Mouse (Mus musculus) stomach, postnatal 0 days (tissue): Measurements from ENCODE around the gene Bgn. TPM values are rescaled to one million over a fixed set of nuclear protein-coding genes. Genes with fewer than 3 reads are reported as not detected.

Source experiments
- ATAC-seq: fragments of 200-750 bp; cut with Nextera tagmentation; 2 replicates; pipeline ENCODE4 v1.8.0; 2017; ENCODE audit not compliant: low FRiP score, low TSS enrichment
- DNase-seq: peaks from one replicate; pipeline ENCODE4 v3.0.0-alpha.2; 2016; ENCODE audit warnings: low spot score
- H3K27ac ChIP-seq: fragments of 300-500 bp; sonication (generic); replicated peaks from 2 replicates; pipeline ENCODE4 v1.5.1; 2014; ENCODE audit warnings: mild to moderate bottlenecking, control low read depth
- H3K27me3 ChIP-seq: fragments of 300-500 bp; sonication (generic); 2 replicates; pipeline ENCODE4 v1.6.1; 2014; ENCODE audit warnings: low read length; ENCODE audit not compliant: control insufficient read depth, insufficient read depth
- H3K36me3 ChIP-seq: fragments of 300-500 bp; sonication (generic); 2 replicates; pipeline ENCODE4 v1.6.1; 2014; ENCODE audit warnings: low read length, mixed read lengths; ENCODE audit not compliant: control insufficient read depth, insufficient read depth
- H3K4me1 ChIP-seq: fragments of 300-500 bp; sonication (generic); replicated peaks from 2 replicates; pipeline ENCODE4 v1.6.1; 2014; ENCODE audit warnings: antibody characterized with exemption; ENCODE audit not compliant: control insufficient read depth, insufficient read depth
- H3K4me2 ChIP-seq: fragments of 300-500 bp; sonication (generic); replicated peaks from 2 replicates; pipeline ENCODE4 v1.6.1; 2014; ENCODE audit warnings: low read depth, mild to moderate bottlenecking, control low read depth, moderate library complexity
- H3K4me3 ChIP-seq: fragments of 300-500 bp; sonication (generic); 2 replicates; pipeline ENCODE4 v1.5.1; 2014; ENCODE audit warnings: low read depth, low read length, control low read depth
- H3K9ac ChIP-seq: fragments of 300-500 bp; sonication (generic); 2 replicates; pipeline ENCODE4 v1.6.1; 2014; ENCODE audit warnings: mild to moderate bottlenecking, low read length, control low read depth, mixed read lengths
- H3K9me3 ChIP-seq: fragments of 300-500 bp; sonication (generic); 2 replicates; pipeline ENCODE4 v1.6.1; 2016; ENCODE audit warnings: low read length; ENCODE audit not compliant: control insufficient read depth
- CTCF ChIP-seq: IDR thresholded peaks from 2 replicates; pipeline ENCODE4 v1.5.1; 2016; ENCODE audit warnings: antibody characterized with exemption, low read depth, mild to moderate bottlenecking, moderate library complexity
- EP300 ChIP-seq: optimal IDR thresholded peaks from 2 replicates; pipeline ENCODE3; 2016; ENCODE audit warnings: antibody characterized with exemption
- WGBS: fragments of 180-500 bp; shearing (Covaris S2); extraction: QIAGEN DNeasy Blood & Tissue Kit; methylation state at CpG from one replicate; pipeline ENCODE4 v1.1.7; 2014; 5-methylcytosine and 5-hydroxymethylcytosine counted together
- polyA plus RNA-seq: library from polyadenylated mRNA; unstranded; fragments of >200 nt; fragmentation: Nextera tagmentation; extraction: Ambion mirVana; gene quantifications from 2 replicates; pipeline ENCODE4 v1.2.1, GENCODE M21; 2015

Bgn gene
- polyA plus RNA-seq, 1 experiment from 2014 or later: 88.0 TPM

DNA sequence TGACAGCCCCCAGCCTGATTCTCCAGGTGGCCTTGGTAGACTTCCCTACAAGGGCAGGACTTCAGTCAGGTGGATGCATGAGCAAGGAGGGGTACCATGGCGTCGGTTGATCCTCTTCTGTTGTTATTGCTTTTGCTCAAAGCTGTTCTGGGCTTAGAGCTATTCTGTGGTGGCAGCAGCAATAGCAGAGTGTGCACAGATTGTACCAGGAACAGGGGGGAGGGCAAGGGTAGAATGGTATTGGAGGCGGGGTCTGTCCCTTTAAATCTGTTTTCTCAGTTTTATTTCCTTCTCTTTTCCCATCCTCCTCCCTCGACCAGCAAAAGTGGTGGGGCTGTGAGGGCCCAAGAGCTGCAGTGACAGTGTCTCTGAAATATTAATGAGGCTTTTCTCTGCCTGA, 33.2 kb downstream of the Bgn start:
- no peaks in the 10 kb centered on the region for H3K27me3 ChIP-seq
- H3K4me3 ChIP-seq: no peak overlapping the region
- no peaks in the 10 kb centered on the region for H3K36me3 ChIP-seq
- DNase-seq (no peak), ATAC-seq (no peak)
- no peak overlapping the region for H3K4me2 ChIP-seq
- TF ChIP-seq EP300: no peak
- no peak for TF ChIP-seq CTCF
- no peak overlapping the region for H3K27ac ChIP-seq
- H3K9me3 ChIP-seq: no peaks in the 10 kb centered on the region
- WGBS: 66% methylated on average over 4 of the region's 4 CpGs
- no peaks in the 10 kb centered on the region for H3K4me1 ChIP-seq
- H3K9ac ChIP-seq: no peak overlapping the region

DNA sequence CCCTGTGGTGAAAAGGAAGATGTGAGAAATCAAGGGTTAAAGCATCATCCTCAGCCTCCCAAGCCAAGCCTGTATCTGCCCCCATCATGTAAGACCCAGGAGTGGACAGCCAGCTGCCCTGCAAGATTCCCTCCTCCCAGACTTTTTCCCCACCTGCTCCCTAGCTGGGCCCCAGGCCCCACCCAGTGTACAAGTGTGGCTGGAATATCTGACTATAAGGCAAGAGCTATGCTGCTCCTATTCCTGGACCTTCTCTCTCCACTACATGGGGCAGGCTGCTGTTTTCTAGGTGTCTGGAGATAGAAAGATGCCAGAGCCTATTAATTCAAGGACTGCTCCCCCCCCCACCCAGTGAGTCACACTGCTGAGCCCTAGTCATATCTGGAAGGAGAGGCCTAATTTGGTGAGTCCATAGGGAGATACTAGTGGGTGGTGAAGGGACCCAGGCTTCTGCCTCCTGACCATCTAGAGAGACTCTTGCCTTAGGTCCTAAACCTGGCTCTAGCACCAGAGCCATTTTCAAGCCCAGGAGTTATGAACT, 33.7 kb downstream of the Bgn start:
- DNase-seq: no peak
- no peaks in the 10 kb centered on the region for H3K9me3 ChIP-seq
- H3K4me3 ChIP-seq: no peak overlapping the region
- no peaks in the 10 kb centered on the region for H3K27me3 ChIP-seq
- no peak overlapping the region for H3K27ac ChIP-seq
- ATAC-seq: no peak
- H3K9ac ChIP-seq: no peak overlapping the region
- H3K4me2 ChIP-seq: no peak overlapping the region
- H3K36me3 ChIP-seq: no peaks in the 10 kb centered on the region
- no peaks in the 10 kb centered on the region for H3K4me1 ChIP-seq
- TF ChIP-seq EP300 (no peak), CTCF (no peak)

DNA sequence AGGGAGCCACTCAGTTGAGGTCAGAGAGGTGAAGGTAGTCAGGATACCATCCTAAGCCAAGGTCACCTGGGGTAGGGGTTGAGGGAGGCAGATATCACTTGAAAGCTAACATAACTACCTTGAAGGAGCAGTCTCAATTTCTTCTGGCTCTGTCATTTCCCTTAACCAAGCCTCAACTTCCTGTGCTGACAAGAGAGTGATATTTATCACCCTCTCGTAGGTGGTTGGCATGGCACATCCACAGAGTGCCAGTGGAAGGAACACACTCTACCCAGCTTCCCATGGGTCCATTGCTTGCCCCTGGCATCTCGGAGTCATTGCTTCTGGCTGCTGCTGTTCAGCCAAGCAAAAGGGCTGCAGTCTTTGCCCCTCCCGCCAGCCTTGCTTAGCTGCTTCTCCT, 37.3 kb downstream of the Bgn start:
- no peaks in the 10 kb centered on the region for H3K36me3 ChIP-seq
- 77% methylated on average over 3 of the region's 3 CpGs for WGBS
- DNase-seq (no peak), ATAC-seq (no peak)
- H3K27ac ChIP-seq: no peak overlapping the region
- no peak overlapping the region for H3K9ac ChIP-seq
- TF ChIP-seq CTCF (no peak), EP300 (no peak)
- H3K4me3 ChIP-seq: no peak overlapping the region
- no peaks in the 10 kb centered on the region for H3K9me3 ChIP-seq
- no peaks in the 10 kb centered on the region for H3K27me3 ChIP-seq
- H3K4me1 ChIP-seq: no peaks in the 10 kb centered on the region
- no peak overlapping the region for H3K4me2 ChIP-seq

DNA sequence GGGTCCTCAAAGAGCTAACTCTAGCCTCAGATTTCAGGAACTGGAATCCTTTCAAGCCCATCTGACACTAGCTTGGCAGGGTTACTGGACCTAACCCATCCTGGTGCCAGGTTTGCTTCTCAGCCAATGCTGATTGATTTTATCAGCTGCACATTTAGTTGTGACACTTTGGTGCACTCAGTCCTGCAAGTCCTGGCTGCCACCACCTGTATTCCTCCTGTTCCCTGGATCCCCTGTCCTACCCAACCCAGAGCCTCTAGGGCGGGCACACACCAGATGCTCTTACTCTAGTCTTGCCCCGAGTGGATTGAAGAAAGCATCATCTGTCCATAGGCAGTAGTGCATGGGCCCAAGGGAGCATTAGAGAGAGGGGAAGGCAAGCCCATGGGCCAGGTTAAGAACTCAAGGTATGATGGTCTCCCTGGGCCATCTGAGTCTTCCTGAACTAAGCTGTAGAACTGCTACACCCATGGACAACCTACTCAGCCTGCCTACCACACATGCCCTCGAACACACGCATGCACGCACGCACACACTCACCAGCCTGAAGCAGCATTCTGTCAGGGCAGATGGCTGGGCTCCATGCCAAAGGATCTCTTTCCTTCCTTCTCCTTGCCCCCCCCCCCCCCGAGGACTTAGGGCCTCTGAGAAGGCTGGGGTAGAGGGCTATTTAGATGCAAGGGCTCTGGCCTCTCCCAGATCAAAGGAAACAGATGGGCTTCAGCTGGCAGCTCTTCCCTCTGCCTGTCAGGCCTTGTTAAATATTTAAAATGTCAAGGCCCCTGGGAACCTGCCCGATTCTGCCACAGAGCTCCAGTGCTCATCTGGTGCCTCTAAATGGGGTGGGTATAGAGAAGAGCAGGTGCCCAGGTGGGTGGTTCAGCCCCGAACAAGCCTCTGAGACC, 41.2 kb downstream of the Bgn start:
- DNase-seq (no peak), ATAC-seq (peak; percentile 49; the same call in 1 of the 2 replicates)
- 56% methylated on average over 7 of the region's 9 CpGs for WGBS

DNA sequence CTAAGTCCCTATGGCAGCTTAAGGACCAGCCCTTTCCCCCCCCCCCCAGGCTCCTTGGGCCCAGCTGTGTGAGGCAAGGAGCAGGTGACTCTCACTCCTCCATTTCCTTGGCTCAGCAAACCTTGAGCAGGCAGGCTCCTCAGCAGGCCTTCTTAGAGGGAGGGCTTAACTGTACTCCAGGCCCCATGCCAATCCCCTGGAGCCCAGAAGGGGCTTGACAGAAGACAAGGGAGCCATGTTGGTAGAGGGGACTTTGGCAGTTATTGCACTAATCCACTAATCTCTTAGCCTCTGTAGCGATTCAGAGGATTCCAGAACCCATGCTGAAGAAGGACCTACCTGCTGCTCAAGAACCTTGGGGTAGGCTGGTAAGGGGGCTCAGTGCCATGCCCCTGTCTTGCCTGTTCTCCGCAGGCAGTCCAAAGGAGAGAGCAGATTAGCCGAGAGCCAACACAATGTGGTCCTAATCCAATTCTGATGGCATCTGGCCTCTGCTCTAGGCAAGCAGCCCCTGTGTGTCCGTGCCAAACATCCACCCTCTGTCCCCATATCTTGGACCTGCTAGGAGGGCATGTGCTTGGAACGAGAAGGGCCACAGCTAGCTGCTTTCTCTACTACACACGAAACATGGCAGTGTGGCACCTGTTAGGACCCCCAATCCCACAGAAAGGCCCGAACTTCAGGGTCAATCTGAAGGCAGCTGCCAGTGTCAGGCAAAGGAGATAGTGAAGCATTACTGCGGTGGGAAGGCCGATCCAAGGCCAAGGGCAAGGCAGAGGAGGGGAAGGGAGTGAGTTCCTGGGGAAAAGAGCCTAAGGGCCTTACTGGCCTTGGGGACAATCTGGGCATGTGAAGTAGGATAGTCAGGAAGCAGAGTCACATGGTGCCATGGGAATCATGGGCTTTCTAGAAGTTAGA, 42.1 kb downstream of the Bgn start:
- TF ChIP-seq CTCF: no peak
- TF ChIP-seq EP300: no peak
- 91% methylated on average over 8 of the region's 9 CpGs for WGBS
- Histone ChIP-seq H3K27me3 (no peaks in the 10 kb centered on the region), H3K9me3 (no peaks in the 10 kb centered on the region), H3K4me3 (no peak overlapping the region), H3K9ac (no peak overlapping the region), H3K4me1 (no peaks in the 10 kb centered on the region), H3K27ac (no peak overlapping the region), H3K36me3 (no peaks in the 10 kb centered on the region), H3K4me2 (no peak overlapping the region)
- DNase-seq (no peak), ATAC-seq (no peak)

More for the DNA sequence above, 41.2 kb downstream of the Bgn start:
- Histone ChIP-seq H3K36me3 (no peaks in the 10 kb centered on the region), H3K4me3 (no peak overlapping the region), H3K4me2 (no peak overlapping the region), H3K9ac (no peak overlapping the region), H3K27ac (no peak overlapping the region), H3K27me3 (no peaks in the 10 kb centered on the region), H3K9me3 (no peaks in the 10 kb centered on the region), H3K4me1 (no peaks in the 10 kb centered on the region)
- TF ChIP-seq CTCF (no peak), EP300 (no peak)
